8 mouse cellular contexts compared by ENCODE assay signal in the genomic region with DNA sequence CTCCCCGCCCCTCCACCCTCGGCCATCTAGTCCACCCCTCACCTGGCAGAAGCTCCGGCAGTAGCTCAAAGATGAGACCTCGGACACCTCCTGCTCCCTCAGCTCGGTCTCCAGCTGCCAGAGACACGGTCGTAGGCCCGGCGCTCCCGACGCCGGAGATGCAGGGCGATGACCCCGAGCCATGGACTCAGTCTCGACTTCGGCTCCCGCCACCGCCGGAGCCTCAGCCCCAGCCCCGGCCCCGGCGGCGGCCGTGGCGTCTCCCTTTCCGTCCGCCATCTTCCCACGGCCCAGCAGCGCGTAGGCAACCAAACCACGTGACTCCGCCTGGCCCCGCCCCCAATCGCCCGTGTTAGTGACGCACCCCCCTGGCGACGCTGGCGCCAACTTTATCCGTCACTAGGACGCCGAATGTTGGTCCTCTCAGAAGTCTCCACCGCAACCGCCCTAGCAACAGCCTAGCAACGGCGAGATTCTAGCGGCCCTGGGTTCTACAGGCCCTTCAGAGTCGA. TPM values are rescaled to one million over a fixed set of nuclear protein-coding genes. Genes with fewer than 3 reads are reported as not detected.
DNase-seq lines count a peak whose midpoint lies in the region; ATAC-seq and TF ChIP-seq lines count a peak whose summit lies in the region.

TSS of gene Rlf (minus strand) at position 292 of the 512 bp plus-strand sequence.

- peak within 1 kb of the TSS; percentile 98 for H3K27ac ChIP-seq in hindbrain, embryonic 10.5 days
- peak within 1 kb of the TSS; percentile 89 for H3K27ac ChIP-seq in lung, postnatal 0 days (ENCODE audit: low read length)

- H3K4me3 ChIP-seq in hindbrain, embryonic 10.5 days, result peak within 1 kb of the TSS; percentile 95
- H3K4me3 ChIP-seq in lung, postnatal 0 days (ENCODE audit: low read depth, low read length), result peak within 1 kb of the TSS; percentile 93

- H3K4me1 ChIP-seq in hindbrain, embryonic 10.5 days (replicated peaks), result peaks cover 17% of the 10 kb centered on the region
- H3K4me1 ChIP-seq in lung, postnatal 0 days (ENCODE audit: insufficient read depth, low read depth, low read length), result peaks cover 14% of the 10 kb centered on the region; the same call in 1 of the 2 replicates

- no peaks in the 10 kb centered on the region for H3K9me3 ChIP-seq in hindbrain, embryonic 10.5 days
- H3K9me3 ChIP-seq in lung, postnatal 0 days (ENCODE audit: low read length), result no peaks in the 10 kb centered on the region

- WGBS in hindbrain, embryonic 10.5 days, result under 1% methylated on average over 48 of the region's 48 CpGs
- WGBS in lung, postnatal 0 days, result 2% methylated on average over 48 of the region's 48 CpGs

- H3K9ac ChIP-seq in lung, postnatal 0 days (replicated peaks; ENCODE audit: low read depth), result peak within 1 kb of the TSS; percentile 96

- H3K36me3 ChIP-seq in hindbrain, embryonic 10.5 days, result peaks cover 12% of the 10 kb centered on the region; the same call in 1 of the 2 replicates
- H3K36me3 ChIP-seq in lung, postnatal 0 days (ENCODE audit: insufficient read depth, low read length), result no peaks in the 10 kb centered on the region

- DNase-seq in MN1 (ENCODE audit: low spot score), result peak; percentile 94
- DNase-seq in cerebellum, adult 9-10 months, result peak; percentile 99
- peak; percentile 99 for DNase-seq in hindbrain, embryonic 10.5 days (ENCODE audit: low spot score)
- peak; percentile 97 for DNase-seq in layer of hippocampus, adult 9-11 months
- DNase-seq in lung, postnatal 0 days (ENCODE audit: low spot score), result peak; percentile 98
- peak; percentile 99 for DNase-seq in ovary, postnatal 14 days (ENCODE audit: low spot score)
- DNase-seq in thymus, postnatal 14 days, result peak; percentile 99

- no peak for TF ChIP-seq EP300 in lung, postnatal 0 days (IDR thresholded peaks at IDR 0.05)

- H3K4me2 ChIP-seq in lung, postnatal 0 days (replicated peaks; ENCODE audit: low read depth, low read length), result peak within 1 kb of the TSS; percentile 72

- ATAC-seq in frontal cortex, adult (ENCODE audit: low TSS enrichment), result peak; percentile 98
- ATAC-seq in lung, postnatal 0 days, result peak; percentile 98

- no peak for TF ChIP-seq CTCF in lung, postnatal 0 days (IDR thresholded peaks at IDR 0.05)

- no peaks in the 10 kb centered on the region; the same call in 1 of the 2 replicates for H3K27me3 ChIP-seq in hindbrain, embryonic 10.5 days (ENCODE audit: insufficient read depth, poor library complexity, severe bottlenecking)
- H3K27me3 ChIP-seq in lung, postnatal 0 days (replicated peaks; ENCODE audit: insufficient read depth, low read length), result no peaks in the 10 kb centered on the region

RNA-seq across cellular contexts. Expression of gene Rlf, which starts in this region (rescaled TPM):
- 23.9 and 30.8 TPM in 2 replicates for polyA plus RNA-seq in hindbrain, embryonic 10.5 days (2016; fragmentation: Nextera tagmentation; extraction: Ambion mirVana)
- 9.9 and 11.3 TPM in 2 replicates for polyA plus RNA-seq in lung, postnatal 0 days (2015; fragmentation: Nextera tagmentation; extraction: Ambion mirVana)

Comparison
In these comparisons a context has a peak if more than half of its experiments do, and no peak if none do; other contexts are left out.
1. Peak in every context shown above with its lines: DNase-seq, ATAC-seq, H3K4me3 ChIP-seq and H3K27ac ChIP-seq.